ENCODE assay signal across 9 mouse cellular contexts in genomic region chr8:13623911-13624421, GRCm38 (mm10). TPM values are rescaled to one million over a fixed set of nuclear protein-coding genes. Genes with fewer than 3 reads are reported as not detected.
DNase-seq lines count a peak whose midpoint lies in the region; ATAC-seq and TF ChIP-seq lines count a peak whose summit lies in the region.
"Had no signal": no experiment of that assay in that cellular context is flagged by ENCODE, and none has a peak within 500 bp of the region (broad histone marks: within the 10 kb centered on the region; RNA-seq: fewer than 3 reads in every experiment).

No protein-coding gene starts in this region.

- no peak overlapping the region for H3K4me3 ChIP-seq in left cerebral cortex, adult 2 months
- H3K4me3 ChIP-seq in embryonic facial prominence, embryonic 12.5 days = no peak overlapping the region
- H3K4me3 ChIP-seq in heart, embryonic 12.5 days = no peak overlapping the region
- no peak overlapping the region for H3K4me3 ChIP-seq in midbrain, embryonic 13.5 days (replicated peaks)
- H3K4me3 ChIP-seq: liver, embryonic 15.5 days had no signal

- no peak for DNase-seq in left cerebral cortex, adult 2 months (ENCODE audit: extremely low spot score in 1 of 2, low spot score in 2 of 2)
- DNase-seq in left cerebral cortex, adult 18-20 months (ENCODE audit: low spot score in 2 of 2) = no peak
- DNase-seq in kidney, postnatal 10 days = peak; percentile 44
- DNase-seq in thymus, postnatal 4 days = peak; percentile 44
- DNase-seq in spleen, postnatal 4 days (ENCODE audit: low spot score in 2 of 2) = no peak

- H3K9ac ChIP-seq in embryonic facial prominence, embryonic 12.5 days = no peak overlapping the region
- H3K9ac ChIP-seq in heart, embryonic 12.5 days = 0 out of 2 replicates have a peak overlapping the region, but pooled peaks have one; percentile 6
- no peak overlapping the region for H3K9ac ChIP-seq in midbrain, embryonic 13.5 days (replicated peaks)
- H3K9ac ChIP-seq: liver, embryonic 15.5 days had no signal

- peak overlapping the region; percentile 80 for H3K27ac ChIP-seq in left cerebral cortex, adult 2 months
- peak overlapping the region; percentile 80 for H3K27ac ChIP-seq in embryonic facial prominence, embryonic 12.5 days
- H3K27ac ChIP-seq in heart, embryonic 12.5 days (ENCODE audit: poor library complexity, severe bottlenecking) = peak overlapping the region; percentile 76; the same call in 1 of the 2 replicates
- H3K27ac ChIP-seq in midbrain, embryonic 13.5 days = peak overlapping the region; percentile 72
- H3K27ac ChIP-seq: liver, embryonic 15.5 days had no signal

- peaks cover 5% of the 10 kb centered on the region; the same call in 1 of the 2 replicates for H3K36me3 ChIP-seq in embryonic facial prominence, embryonic 12.5 days
- H3K36me3 ChIP-seq in heart, embryonic 12.5 days = peaks cover 17% of the 10 kb centered on the region
- peaks cover 10% of the 10 kb centered on the region; the same call in 1 of the 2 replicates for H3K36me3 ChIP-seq in midbrain, embryonic 13.5 days

- peak overlapping the region; percentile 22; the same call in 1 of the 2 replicates for H3K4me2 ChIP-seq in embryonic facial prominence, embryonic 12.5 days (replicated peaks)
- no peak overlapping the region for H3K4me2 ChIP-seq in heart, embryonic 12.5 days
- H3K4me2 ChIP-seq in midbrain, embryonic 13.5 days (replicated peaks) = no peak overlapping the region
- H3K4me2 ChIP-seq: liver, embryonic 15.5 days had no signal

- TF ChIP-seq CTCF in left cerebral cortex, adult 2 months (IDR thresholded peaks at IDR 0.05) = no peak

- H3K27me3 ChIP-seq in embryonic facial prominence, embryonic 12.5 days = no peaks in the 10 kb centered on the region
- no peaks in the 10 kb centered on the region for H3K27me3 ChIP-seq in heart, embryonic 12.5 days (replicated peaks)
- no peaks in the 10 kb centered on the region for H3K27me3 ChIP-seq in midbrain, embryonic 13.5 days
- H3K27me3 ChIP-seq: liver, embryonic 15.5 days had no signal

- no peak for ATAC-seq in embryonic facial prominence, embryonic 12.5 days (ENCODE audit: insufficient number of reproducible peaks, insufficient read depth, low FRiP score, low TSS enrichment)
- peak; percentile 43; the same call in 1 of the 2 replicates for ATAC-seq in heart, embryonic 12.5 days (ENCODE audit: insufficient number of reproducible peaks, low FRiP score)
- ATAC-seq in midbrain, embryonic 13.5 days = peak; percentile 51

- H3K9me3 ChIP-seq in embryonic facial prominence, embryonic 12.5 days = no peaks in the 10 kb centered on the region
- peaks cover 9% of the 10 kb centered on the region; the same call in 1 of the 2 replicates for H3K9me3 ChIP-seq in heart, embryonic 12.5 days (replicated peaks)
- no peaks in the 10 kb centered on the region for H3K9me3 ChIP-seq in midbrain, embryonic 13.5 days
- H3K9me3 ChIP-seq: liver, embryonic 15.5 days had no signal

- H3K4me1 ChIP-seq in embryonic facial prominence, embryonic 12.5 days = peaks cover 28% of the 10 kb centered on the region
- H3K4me1 ChIP-seq in heart, embryonic 12.5 days (replicated peaks) = peaks cover 30% of the 10 kb centered on the region
- peaks cover 29% of the 10 kb centered on the region for H3K4me1 ChIP-seq in midbrain, embryonic 13.5 days (replicated peaks)

- intact Hi-C loops in left cerebral cortex, adult 2 months (cut with DNase I) = no loop called here

- WGBS in embryonic facial prominence, embryonic 12.5 days = 35% methylated on average over 10 of the region's 10 CpGs
- 69% methylated on average over 10 of the region's 10 CpGs for WGBS in heart, embryonic 12.5 days
- 61% methylated on average over 10 of the region's 10 CpGs for WGBS in midbrain, embryonic 13.5 days

RNA-seq across cellular contexts. Expression of gene Rasa3, which starts 53.4 kb away (rescaled TPM):
- 10 to 100 TPM; 62.3 to 69.4 TPM for total RNA-seq in left cerebral cortex, adult 2 months (2021)
- 10 to 100 TPM; 65.6 to 72.9 TPM for total RNA-seq in left cerebral cortex, adult 18-20 months (2021)
- polyA plus RNA-seq in embryonic facial prominence, embryonic 12.5 days (2016; fragmentation: Nextera tagmentation; extraction: Ambion mirVana) = 26.1 and 26.3 TPM in 2 replicates
- 35.1 and 41.5 TPM in 2 replicates for polyA plus RNA-seq in heart, embryonic 12.5 days (2016; fragmentation: Nextera tagmentation; extraction: Ambion mirVana)
- 20.6 and 21.7 TPM in 2 replicates for polyA plus RNA-seq in midbrain, embryonic 13.5 days (2015; fragmentation: Nextera tagmentation; extraction: Ambion mirVana)

Comparison
In these comparisons a context has a peak if more than half of its experiments do, and no peak if none do; other contexts are left out.
1. DNase-seq: peak in kidney, postnatal 10 days (single experiment) and thymus, postnatal 4 days (single experiment); none in left cerebral cortex, adult 2 months (0 of 2), left cerebral cortex, adult 18-20 months (0 of 2) and spleen, postnatal 4 days (0 of 2).
2. Peak in every context shown above with its lines, with median percentiles within 50 percentile points of each other: H3K27ac ChIP-seq.